Comparison of ENCODE assay signal across 9 mouse cellular contexts in the genomic region with DNA sequence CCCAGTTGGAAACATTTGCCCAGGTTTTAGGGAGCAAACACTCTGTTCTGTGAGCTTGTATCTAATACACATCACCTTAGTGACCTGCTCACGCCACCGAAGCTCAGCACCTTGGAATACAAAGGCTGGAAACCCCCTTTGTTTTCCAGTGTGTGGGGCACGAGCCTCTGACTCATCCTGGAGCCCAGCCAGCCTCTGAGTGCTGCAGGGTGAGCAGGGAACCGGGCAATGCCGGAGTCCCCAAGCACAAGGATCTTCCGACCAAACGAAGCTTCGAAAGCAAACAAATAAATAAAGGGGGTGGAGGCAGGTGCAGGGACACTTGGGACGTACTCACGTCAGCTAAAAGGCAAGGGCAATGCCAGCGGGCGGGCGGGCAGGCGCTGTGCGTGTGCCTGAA. TPM values are rescaled to one million over a fixed set of nuclear protein-coding genes. Genes with fewer than 3 reads are reported as not detected.
DNase-seq lines count a peak whose midpoint lies in the region; ATAC-seq and TF ChIP-seq lines count a peak whose summit lies in the region.
"Had no signal": no experiment of that assay in that cellular context is flagged by ENCODE, and none has a peak within 500 bp of the region (broad histone marks: within the 10 kb centered on the region; RNA-seq: fewer than 3 reads in every experiment).

No protein-coding gene starts in this region.

- H3K9ac ChIP-seq in midbrain, embryonic 14.5 days (replicated peaks; ENCODE audit: low read length) = no peak overlapping the region
- no peak overlapping the region for H3K9ac ChIP-seq in midbrain, embryonic 16.5 days (ENCODE audit: low read depth, low read length)
- no peak overlapping the region for H3K9ac ChIP-seq in heart, postnatal 0 days (replicated peaks; ENCODE audit: low read depth, low read length)
- H3K9ac ChIP-seq: liver, embryonic 14.5 days had no signal

- DNase-seq in cerebellum, adult 2 months = peak; percentile 23 to 26
- no peak for DNase-seq in cerebellum, adult 11 months
- DNase-seq in midbrain, embryonic 14.5 days = peak; percentile 26
- DNase-seq in heart, postnatal 0 days (ENCODE audit: low spot score) = peak; percentile 45
- peak; percentile 18 for DNase-seq in urinary bladder, postnatal 10 days (ENCODE audit: low spot score)
- no peak for DNase-seq in layer of hippocampus, postnatal 36 days

- no peak for ATAC-seq in midbrain, embryonic 14.5 days (ENCODE audit: low FRiP score, low TSS enrichment)
- no peak for ATAC-seq in midbrain, embryonic 16.5 days
- peak; percentile 78 for ATAC-seq in heart, postnatal 0 days (ENCODE audit: insufficient read depth, low read depth)
- no peak for ATAC-seq in frontal cortex, adult (ENCODE audit: low TSS enrichment)

- no peaks in the 10 kb centered on the region for H3K9me3 ChIP-seq in midbrain, embryonic 14.5 days (ENCODE audit: control insufficient read depth, low read length)
- no peaks in the 10 kb centered on the region for H3K9me3 ChIP-seq in midbrain, embryonic 16.5 days (replicated peaks; ENCODE audit: control insufficient read depth, low read length, poor library complexity, severe bottlenecking)
- H3K9me3 ChIP-seq in heart, postnatal 0 days (replicated peaks; ENCODE audit: control insufficient read depth, low read length) = no peaks in the 10 kb centered on the region

- no peak for TF ChIP-seq EP300 in heart, postnatal 0 days (IDR thresholded peaks at IDR 0.05; ENCODE audit: low read depth)

- 44% methylated on average over 15 of the region's 15 CpGs for WGBS in cerebellum, adult 2 months
- 68% methylated on average over 15 of the region's 15 CpGs for WGBS in midbrain, embryonic 14.5 days
- WGBS in midbrain, embryonic 16.5 days = 65% methylated on average over 15 of the region's 15 CpGs
- 34% methylated on average over 15 of the region's 15 CpGs for WGBS in heart, postnatal 0 days

- H3K4me3 ChIP-seq in cerebellum, adult 2 months (replicated peaks; ENCODE audit: insufficient read depth, low read depth, low read length) = no peak overlapping the region
- no peak overlapping the region for H3K4me3 ChIP-seq in midbrain, embryonic 14.5 days (replicated peaks; ENCODE audit: low read depth, low read length)
- no peak overlapping the region for H3K4me3 ChIP-seq in midbrain, embryonic 16.5 days (ENCODE audit: low read depth, low read length)
- H3K4me3 ChIP-seq in heart, postnatal 0 days (ENCODE audit: low read depth, low read length) = no peak overlapping the region

- no peak for TF ChIP-seq POLR2A in cerebellum, adult 2 months (IDR thresholded peaks at IDR 0.05; ENCODE audit: borderline replicate concordance, insufficient read depth, low read length)

- H3K4me1 ChIP-seq in cerebellum, adult 2 months (ENCODE audit: control insufficient read depth, insufficient read depth, low read length) = no peaks in the 10 kb centered on the region
- H3K4me1 ChIP-seq in midbrain, embryonic 14.5 days (ENCODE audit: control insufficient read depth, insufficient read depth, low read length) = no peaks in the 10 kb centered on the region
- no peaks in the 10 kb centered on the region for H3K4me1 ChIP-seq in midbrain, embryonic 16.5 days (ENCODE audit: control insufficient read depth, insufficient read depth, low read length)
- H3K4me1 ChIP-seq in heart, postnatal 0 days (ENCODE audit: control insufficient read depth, insufficient read depth) = peaks cover 6% of the 10 kb centered on the region; the same call in 1 of the 2 replicates

- H3K27ac ChIP-seq in cerebellum, adult 2 months (ENCODE audit: insufficient read depth, low read length) = no peak overlapping the region
- H3K27ac ChIP-seq in midbrain, embryonic 14.5 days (replicated peaks; ENCODE audit: low read depth, low read length) = no peak overlapping the region
- no peak overlapping the region for H3K27ac ChIP-seq in midbrain, embryonic 16.5 days (ENCODE audit: low read length)
- no peak overlapping the region for H3K27ac ChIP-seq in heart, postnatal 0 days (ENCODE audit: low read depth)
- H3K27ac ChIP-seq: liver, embryonic 14.5 days had no signal

- no peaks in the 10 kb centered on the region for H3K36me3 ChIP-seq in midbrain, embryonic 14.5 days (ENCODE audit: control insufficient read depth, insufficient read depth, low read length)
- no peaks in the 10 kb centered on the region for H3K36me3 ChIP-seq in midbrain, embryonic 16.5 days (ENCODE audit: control insufficient read depth, insufficient read depth, low read length)
- no peaks in the 10 kb centered on the region for H3K36me3 ChIP-seq in heart, postnatal 0 days (replicated peaks; ENCODE audit: control insufficient read depth, insufficient read depth, low read length)

- TF ChIP-seq CTCF in cerebellum, adult 2 months (IDR thresholded peaks at IDR 0.05; ENCODE audit: borderline replicate concordance, insufficient read depth, low read depth, low read length) = no peak
- TF ChIP-seq CTCF in heart, postnatal 0 days (IDR thresholded peaks at IDR 0.05; ENCODE audit: low read depth) = no peak

- no peaks in the 10 kb centered on the region for H3K27me3 ChIP-seq in cerebellum, adult 2 months (ENCODE audit: control insufficient read depth, insufficient read depth, low read length)
- no peaks in the 10 kb centered on the region for H3K27me3 ChIP-seq in midbrain, embryonic 14.5 days (ENCODE audit: control insufficient read depth, insufficient read depth, low read length)
- H3K27me3 ChIP-seq in midbrain, embryonic 16.5 days (ENCODE audit: control insufficient read depth, insufficient read depth, low read depth, low read length) = no peaks in the 10 kb centered on the region
- no peaks in the 10 kb centered on the region for H3K27me3 ChIP-seq in heart, postnatal 0 days (ENCODE audit: control insufficient read depth, insufficient read depth, low read length)

- H3K4me2 ChIP-seq in midbrain, embryonic 14.5 days (ENCODE audit: low read length) = no peak overlapping the region
- no peak overlapping the region for H3K4me2 ChIP-seq in midbrain, embryonic 16.5 days (ENCODE audit: low read length)
- H3K4me2 ChIP-seq in heart, postnatal 0 days (ENCODE audit: low read depth, low read length) = peak overlapping the region; percentile 39

RNA-seq across cellular contexts. Expression of gene Fam214a, which starts 43.4 kb away (rescaled TPM):
- polyA plus RNA-seq in cerebellum, adult 2 months (2012; rRNA removed) = 36.2 and 39.2 TPM in 2 replicates
- 26.0 and 35.9 TPM in 2 replicates for polyA plus RNA-seq in midbrain, embryonic 14.5 days (2014; fragmentation: Nextera tagmentation; extraction: Ambion mirVana)
- polyA plus RNA-seq in midbrain, embryonic 16.5 days (2015; fragmentation: Nextera tagmentation; extraction: Ambion mirVana) = 22.7 and 25.3 TPM in 2 replicates
- total RNA-seq in heart, postnatal 0 days (2014; rRNA removed; ENCODE audit: low replicate concordance) = 14.4 and 20.8 TPM in 2 replicates
- polyA plus RNA-seq in heart, postnatal 0 days (2015; fragmentation: Nextera tagmentation; extraction: Ambion mirVana) = 12.4 and 13.3 TPM in 2 replicates
- 10 to 100 TPM; 42.2 to 47.4 TPM for total RNA-seq in layer of hippocampus, postnatal 36 days (2021)

RNA-seq across cellular contexts. Expression of gene Onecut1, which starts 47.5 kb away (rescaled TPM):
- polyA plus RNA-seq in cerebellum, adult 2 months (2012; rRNA removed) = 0.21 and 0.22 TPM in 2 replicates
- polyA plus RNA-seq in midbrain, embryonic 14.5 days (2014; fragmentation: Nextera tagmentation; extraction: Ambion mirVana) = 7.6 and 9.1 TPM in 2 replicates
- 5.8 and 6.1 TPM in 2 replicates for polyA plus RNA-seq in midbrain, embryonic 16.5 days (2015; fragmentation: Nextera tagmentation; extraction: Ambion mirVana)
- total RNA-seq in heart, postnatal 0 days (2014; rRNA removed; ENCODE audit: low replicate concordance) = not detected in 2 replicates
- polyA plus RNA-seq in heart, postnatal 0 days (2015; fragmentation: Nextera tagmentation; extraction: Ambion mirVana) = 0.03 TPM in 1 of 2 replicates, not detected in the other
- total RNA-seq in layer of hippocampus, postnatal 36 days (2021) = 1 to 10 TPM in 1 of 2 experiments, under 1 TPM in 1; 0.35 to 1.1 TPM

Comparison
In these comparisons a context has a peak if more than half of its experiments do, and no peak if none do; other contexts are left out.
1. DNase-seq: peak in cerebellum, adult 2 months (2 of 2), midbrain, embryonic 14.5 days (single experiment), heart, postnatal 0 days (single experiment) and urinary bladder, postnatal 10 days (single experiment); none in cerebellum, adult 11 months (single experiment) and layer of hippocampus, postnatal 36 days (0 of 2).